Mouse (Mus musculus): ENCODE data around the gene Rnf169.
"Not testable (repeated sequence)": the region's sequence is repeated elsewhere in the genome, so short reads cannot be mapped to it uniquely, and the experiment has no call there.

The Rnf169 gene

GRCm38 (mm10) chr7:99979081-99979480 is 1.2 kb downstream of the Rnf169 start:
- no peak for DNase-seq

DNA sequence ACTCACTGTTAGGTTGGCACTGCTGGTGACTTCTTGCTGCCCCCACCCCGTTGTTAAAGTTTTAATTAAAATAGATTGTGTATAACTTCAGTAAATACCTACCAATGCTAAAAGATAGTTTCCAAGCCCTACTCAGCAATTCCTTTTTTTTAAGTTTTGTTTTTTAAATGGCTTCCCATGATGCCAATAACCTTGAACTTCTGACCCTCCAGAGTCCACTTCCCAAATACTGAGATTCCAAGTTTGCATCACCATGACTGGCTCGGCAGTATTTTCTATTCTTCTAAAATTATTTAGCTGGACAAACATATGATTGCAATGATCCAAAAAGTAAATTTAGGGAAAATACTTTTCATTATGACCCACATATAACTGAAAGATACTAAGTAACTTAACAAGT is 2.2 kb downstream of the Rnf169 start:
- no peak for DNase-seq

- DNase-seq = no peak
Measured at GRCm38 (mm10) chr7:99975819-99976575, 4.3 kb downstream of the Rnf169 start.

DNA sequence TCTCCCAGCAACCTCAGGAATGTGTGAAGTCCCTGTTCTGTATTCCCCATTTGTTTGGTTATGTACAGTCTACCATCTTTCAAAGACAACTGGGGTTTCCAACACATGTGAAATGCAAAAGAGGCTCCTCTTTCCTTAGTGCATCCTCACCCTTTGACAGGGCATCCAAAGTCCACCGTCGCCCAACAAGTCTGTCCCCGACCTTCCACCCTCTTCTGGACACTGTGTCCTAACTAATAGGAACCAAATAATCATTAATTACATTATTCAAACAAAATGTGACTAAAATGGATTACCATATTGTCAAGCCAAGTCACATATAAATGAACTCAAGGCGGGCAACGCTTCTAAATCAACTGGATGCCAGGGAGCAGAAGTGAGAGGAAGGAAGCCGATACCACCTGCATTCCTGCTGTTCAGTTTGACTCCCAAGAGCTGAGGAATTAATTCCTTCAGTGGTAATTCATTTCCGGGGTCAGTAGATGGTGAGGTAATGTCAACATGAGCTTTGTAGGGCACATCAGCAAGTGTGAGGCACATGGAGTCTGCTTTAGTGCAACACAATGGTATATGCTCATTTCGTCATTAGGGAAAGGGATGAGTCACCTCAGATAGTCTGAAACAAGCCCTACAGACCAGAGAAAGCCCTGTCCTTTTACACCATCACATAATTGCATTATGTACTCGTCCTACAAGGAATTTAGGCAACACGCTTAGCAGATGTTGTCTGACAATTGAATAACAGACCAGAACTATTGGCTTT is 5.9 kb downstream of the Rnf169 start:
- no peak for DNase-seq

DNA sequence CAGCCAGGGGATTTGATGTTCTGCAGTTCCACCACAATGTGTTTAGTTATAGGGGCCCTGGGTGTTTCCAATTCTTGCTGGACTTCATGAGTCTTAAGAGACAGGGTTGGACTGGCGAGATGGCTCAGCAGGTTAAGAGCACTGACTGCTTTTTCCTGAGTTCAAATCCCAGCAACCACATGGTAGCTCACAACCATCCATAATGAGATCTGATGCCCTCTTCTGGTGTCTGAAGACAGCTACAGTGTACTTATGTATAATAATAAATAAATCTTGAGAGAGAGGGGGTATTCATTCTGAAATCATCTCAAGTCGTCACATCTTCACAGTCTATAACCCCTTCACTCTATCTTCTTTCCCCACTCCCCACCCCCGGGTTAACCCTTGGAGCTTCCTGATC is 7.3 kb downstream of the Rnf169 start:
- DNase-seq = not testable (repeated sequence)

GRCm38 (mm10) chr7:99971926-99972325 is 8.3 kb downstream of the Rnf169 start:
- no peak for DNase-seq

GRCm38 (mm10) chr7:99969151-99969550 is 11.1 kb downstream of the Rnf169 start:
- peak; percentile 61 to 67 for DNase-seq

- peak in 1 of 2 experiments; percentile 16 for DNase-seq
Measured at GRCm38 (mm10) chr7:99966011-99966721, 14.1 kb downstream of the Rnf169 start.

DNA sequence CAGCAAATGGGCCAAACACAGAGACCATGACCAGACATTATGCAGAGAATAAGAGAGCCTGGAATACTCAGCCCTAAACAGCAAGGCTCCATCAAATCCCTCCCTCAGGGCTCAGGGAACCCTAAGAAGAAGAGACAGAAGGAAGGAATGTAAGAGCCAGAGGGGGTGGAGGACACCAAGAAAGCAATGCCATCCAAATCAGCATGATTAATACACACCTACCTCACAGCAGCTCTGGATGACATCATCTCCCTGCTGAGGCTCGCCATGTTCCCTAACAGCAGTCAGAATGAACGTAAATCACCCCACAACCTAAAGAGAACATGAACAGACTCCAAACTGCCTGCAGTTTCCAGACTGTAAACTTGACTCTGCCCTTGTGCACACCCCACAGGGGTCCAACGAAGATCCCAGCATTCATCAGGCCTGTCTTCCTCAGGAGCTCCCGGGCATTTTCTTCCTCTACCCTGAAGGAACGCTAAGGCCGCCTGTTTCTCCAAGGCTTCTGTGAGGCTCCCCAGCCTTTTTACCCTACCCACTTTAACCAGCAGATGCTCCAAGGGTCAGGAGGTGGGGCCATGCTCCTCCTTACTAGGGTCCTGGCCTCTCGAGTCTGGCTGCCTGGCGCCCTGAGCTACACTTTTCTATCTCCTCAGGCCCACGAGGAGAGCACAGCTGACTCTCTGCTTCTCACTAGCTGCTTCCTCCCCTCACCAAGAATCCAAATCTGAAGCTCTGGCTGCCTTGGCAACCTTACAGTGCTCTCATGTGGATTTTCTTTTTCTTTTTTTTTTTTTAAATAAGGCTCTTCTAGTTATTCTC is 15.0 kb downstream of the Rnf169 start:
- peak; percentile 33 to 34 for DNase-seq

GRCm38 (mm10) chr7:99963237-99963860 is 16.9 kb downstream of the Rnf169 start:
- DNase-seq = no peak

- no peak for DNase-seq
Measured at GRCm38 (mm10) chr7:99962536-99963236, 17.6 kb downstream of the Rnf169 start.

DNA sequence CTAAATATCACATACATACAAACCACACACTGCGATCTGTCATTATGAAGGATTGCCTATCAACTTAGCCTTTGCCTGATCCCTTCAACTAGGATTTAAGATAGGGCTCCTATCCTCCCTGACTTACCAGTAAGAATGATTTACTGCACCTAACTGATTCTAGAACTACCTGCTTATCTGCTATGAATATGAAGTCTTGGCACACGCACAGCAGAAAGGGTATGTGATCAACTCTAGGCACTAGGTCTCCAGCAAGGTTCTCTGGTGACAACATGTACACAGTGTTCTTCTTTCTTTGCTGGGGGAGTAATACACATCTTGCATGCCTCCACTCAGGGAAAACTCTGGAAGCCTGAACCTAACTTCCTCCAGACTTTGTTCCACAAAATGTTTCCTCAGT is 18.7 kb downstream of the Rnf169 start:
- DNase-seq = no peak

DNA sequence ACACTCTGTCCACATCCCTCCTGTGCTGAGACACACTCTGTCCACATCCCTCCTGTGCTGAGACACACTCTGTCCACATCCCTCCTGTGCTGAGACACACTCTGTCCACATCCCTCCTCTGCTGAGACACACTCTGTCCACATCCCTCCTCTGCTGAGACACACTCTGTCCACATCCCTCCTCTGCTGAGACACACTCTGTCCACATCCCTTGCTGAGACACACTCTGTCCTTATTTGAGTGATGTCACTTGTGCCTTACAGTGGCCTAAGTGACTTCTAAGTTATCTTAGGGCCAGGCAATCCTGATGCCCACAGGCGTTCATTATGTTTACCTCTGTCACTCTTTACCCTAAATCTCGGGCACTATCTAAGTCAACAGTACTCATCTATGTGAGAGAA is 19.7 kb downstream of the Rnf169 start:
- DNase-seq = not testable (repeated sequence)

DNA sequence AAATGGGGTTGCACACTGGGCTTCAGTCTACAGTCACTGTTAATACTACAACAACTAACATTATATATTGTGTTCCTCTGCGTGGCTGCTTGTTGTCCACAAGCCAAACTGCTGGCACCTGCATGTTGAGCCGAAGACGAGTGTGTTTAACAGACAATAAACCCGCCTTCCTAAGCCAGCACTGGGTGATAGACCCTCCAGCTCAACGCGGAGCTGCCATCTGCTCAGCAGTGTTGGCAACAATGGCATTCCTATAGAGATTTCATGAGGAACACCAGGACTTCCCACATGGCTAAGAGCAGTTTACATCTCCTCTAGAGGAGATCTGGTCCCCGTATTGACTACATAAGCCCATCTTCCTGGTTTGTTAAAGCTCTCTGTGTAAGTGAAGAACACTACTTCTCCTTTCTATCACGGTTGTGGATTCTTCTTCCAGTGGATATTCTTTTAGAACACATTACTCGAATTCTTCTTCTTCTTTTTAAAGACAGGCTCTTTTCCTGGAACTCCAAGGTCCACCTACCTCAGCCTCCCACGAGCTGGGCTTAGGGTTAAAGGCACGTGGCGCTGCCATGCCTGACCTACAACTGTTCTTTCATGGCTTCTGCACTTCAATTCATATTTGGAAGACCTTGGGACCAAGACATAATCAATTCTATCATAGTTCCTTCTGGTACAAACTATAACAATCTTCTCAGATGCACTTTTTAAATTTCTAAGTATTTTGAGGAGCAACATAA is 22.9 kb downstream of the Rnf169 start:
- DNase-seq = peak; percentile 27 to 45

DNA sequence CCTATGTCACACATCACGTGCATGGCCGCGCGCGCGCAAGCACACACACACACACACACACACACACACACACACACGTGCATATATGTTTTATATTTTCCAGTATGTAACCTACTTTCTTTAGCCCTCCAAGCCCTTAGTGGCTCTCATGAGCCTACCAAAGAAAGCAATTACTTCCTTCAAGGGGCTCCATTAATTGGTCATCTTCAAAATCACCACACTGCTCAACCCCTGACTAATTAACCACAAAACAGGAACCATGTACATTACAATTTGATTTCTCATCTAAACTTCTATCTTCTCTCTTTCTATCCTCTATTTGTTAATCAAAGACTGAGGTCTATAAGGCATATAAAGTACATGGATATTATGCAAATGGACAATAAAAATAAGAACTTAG is 24.2 kb downstream of the Rnf169 start:
- no peak for DNase-seq

- no peak for DNase-seq
Measured at GRCm38 (mm10) chr7:99954212-99954611, 26.0 kb downstream of the Rnf169 start.

DNA sequence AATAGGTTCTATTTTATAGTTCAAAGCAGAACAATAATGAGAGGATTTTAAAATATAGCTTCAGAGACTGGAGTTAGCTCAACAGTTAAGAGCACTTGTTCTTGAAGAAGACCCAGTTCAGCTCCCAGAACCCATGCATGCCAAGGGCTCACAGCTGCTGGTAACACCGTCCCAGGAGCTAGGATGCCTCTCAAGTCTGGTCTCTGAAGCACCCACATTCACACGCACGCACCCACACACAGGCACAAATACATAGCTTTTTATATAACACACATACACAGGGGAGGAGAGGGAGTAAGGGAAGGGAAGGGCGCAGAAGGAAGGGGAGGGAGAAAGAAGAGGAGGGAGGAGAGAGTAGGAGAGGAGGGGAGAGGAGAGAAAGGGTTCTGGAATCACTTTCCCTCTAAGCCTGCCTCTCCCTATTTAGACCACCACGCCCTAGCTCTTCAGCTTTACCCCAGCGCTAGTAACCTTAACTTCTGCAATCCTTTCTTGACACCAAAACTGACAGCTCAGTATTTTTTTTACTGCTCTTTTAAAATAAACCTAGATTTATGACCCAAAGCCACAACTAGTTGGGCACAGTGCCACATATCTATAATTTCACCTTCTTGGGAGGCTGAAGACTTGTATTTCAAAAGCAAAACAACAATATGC is 26.7 kb downstream of the Rnf169 start:
- no peak for DNase-seq

GRCm38 (mm10) chr7:99947329-99947728 is 32.9 kb downstream of the Rnf169 start:
- DNase-seq = peak; percentile 64 to 76

GRCm38 (mm10) chr7:99946356-99946755 is 33.9 kb downstream of the Rnf169 start:
- DNase-seq = no peak

- DNase-seq = no peak
Measured at GRCm38 (mm10) chr7:99945939-99946338, 34.3 kb downstream of the Rnf169 start.
